Mouse (Mus musculus): Measurements from ENCODE around the gene Rubcnl. TPM values are rescaled to one million over a fixed set of nuclear protein-coding genes. Genes with fewer than 3 reads are reported as not detected.

Gene Rubcnl
- polyA plus RNA-seq (2011; ENCODE audit: insufficient read depth, insufficient read length, low read depth, missing spikeins) = not detected in 2 replicates

DNA sequence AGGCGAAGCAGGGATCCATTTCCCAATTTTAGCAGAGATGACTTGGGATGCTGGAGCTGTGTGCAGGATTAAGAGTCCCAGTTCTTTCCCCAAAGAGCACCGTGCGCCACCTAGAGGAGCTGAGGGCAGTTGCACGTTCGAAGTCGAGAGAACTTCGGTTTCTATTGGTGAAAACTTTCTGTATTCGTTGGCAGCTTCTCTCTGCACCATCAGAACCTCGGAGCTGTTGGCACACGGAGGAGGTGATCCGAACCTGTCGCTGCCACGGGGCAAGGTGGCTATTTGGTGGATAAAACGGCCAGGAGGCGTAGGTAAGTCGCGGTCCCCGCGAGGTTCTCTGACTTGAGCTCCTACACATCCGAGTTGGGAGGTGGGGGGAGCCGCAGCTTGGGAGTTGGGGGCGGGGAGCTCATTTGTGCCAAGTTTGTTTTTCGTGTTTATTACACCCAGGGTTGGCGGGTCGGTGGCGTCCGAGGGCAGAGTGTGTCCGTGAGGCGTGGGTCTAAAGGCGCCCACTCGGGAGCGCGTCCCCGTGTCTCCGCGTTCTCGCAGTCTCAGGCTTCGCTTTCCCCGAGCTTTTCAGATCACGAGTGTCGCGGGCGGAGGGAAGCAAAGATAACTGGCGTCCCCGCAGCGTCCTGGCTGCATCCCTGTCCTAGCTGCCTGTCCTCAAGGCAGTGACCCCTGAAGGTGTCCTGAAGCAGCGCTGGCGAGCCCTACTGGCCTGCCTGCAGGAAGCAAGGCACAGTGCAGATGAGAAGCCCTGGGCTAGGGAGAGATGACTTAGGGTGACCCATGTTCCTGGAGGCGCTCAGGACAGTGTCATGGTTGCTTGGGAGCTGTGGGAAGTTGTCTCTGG, at the start of gene Rubcnl:
Gene Rubcnl (plus strand): TSS at position 172 of the 859 bp plus-strand sequence.
- H3K36me3 ChIP-seq (ENCODE audit: control insufficient read depth, insufficient read depth, low read length, poor library complexity, severe bottlenecking) = no peaks in the 10 kb centered on the region
- H3K9ac ChIP-seq (ENCODE audit: low read depth, poor library complexity, severe bottlenecking) = peak within 1 kb of the TSS; percentile 28; the same call in 1 of the 2 replicates
- no peaks in the 10 kb centered on the region for H3K27me3 ChIP-seq (ENCODE audit: control insufficient read depth, insufficient read depth, low read length, poor library complexity, severe bottlenecking)
- no peak within 1 kb of the TSS for H3K27ac ChIP-seq (ENCODE audit: insufficient read depth, low read length)
- no peaks in the 10 kb centered on the region for H3K4me1 ChIP-seq (ENCODE audit: control insufficient read depth, insufficient read depth, low read length)
- no peak for TF ChIP-seq POLR2A (IDR thresholded peaks at IDR 0.05; ENCODE audit: insufficient read depth, low read length)
- TF ChIP-seq EP300 (IDR thresholded peaks at IDR 0.05; ENCODE audit: insufficient read depth, low read depth, low read length) = no peak
- peak; percentile 86 for TF ChIP-seq CTCF (IDR thresholded peaks at IDR 0.05; ENCODE audit: low read depth, low read length)
- no peaks in the 10 kb centered on the region for H3K9me3 ChIP-seq (replicated peaks; ENCODE audit: control insufficient read depth, insufficient read depth, low read length, poor library complexity, severe bottlenecking)
- H3K4me3 ChIP-seq (ENCODE audit: low read depth, low read length) = peak within 1 kb of the TSS; percentile 82

DNA sequence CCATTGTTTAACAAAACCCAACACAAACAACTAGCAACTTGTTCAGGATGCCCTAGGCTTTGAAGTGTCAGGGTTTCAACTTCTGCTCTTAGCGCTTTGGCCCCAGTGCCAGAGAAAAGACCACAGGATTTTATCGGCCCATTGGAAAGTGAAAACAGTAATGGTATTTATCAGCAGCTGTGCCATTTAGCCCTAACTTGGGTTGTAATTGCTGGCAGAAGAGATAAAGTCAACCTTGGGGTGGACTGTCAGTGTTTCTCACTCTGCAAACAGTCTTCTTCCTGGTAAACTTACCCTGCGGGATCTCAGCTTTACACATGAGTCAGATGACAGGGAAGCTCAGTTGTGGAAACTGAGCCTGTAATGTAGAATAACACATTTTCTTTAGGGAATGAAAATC, 43.6 kb upstream of the Rubcnl start:
- no peak overlapping the region for H3K27ac ChIP-seq (ENCODE audit: insufficient read depth, low read length)
- no peak overlapping the region for H3K9ac ChIP-seq (ENCODE audit: low read depth, poor library complexity, severe bottlenecking)
- H3K4me1 ChIP-seq (ENCODE audit: control insufficient read depth, insufficient read depth, low read length) = no peaks in the 10 kb centered on the region
- no peak for TF ChIP-seq EP300 (IDR thresholded peaks at IDR 0.05; ENCODE audit: insufficient read depth, low read depth, low read length)
- TF ChIP-seq CTCF (IDR thresholded peaks at IDR 0.05; ENCODE audit: low read depth, low read length) = no peak
- TF ChIP-seq POLR2A (IDR thresholded peaks at IDR 0.05; ENCODE audit: insufficient read depth, low read length) = no peak
- H3K9me3 ChIP-seq (replicated peaks; ENCODE audit: control insufficient read depth, insufficient read depth, low read length, poor library complexity, severe bottlenecking) = no peaks in the 10 kb centered on the region
- no peak overlapping the region for H3K4me3 ChIP-seq (ENCODE audit: low read depth, low read length)
- no peaks in the 10 kb centered on the region for H3K36me3 ChIP-seq (ENCODE audit: control insufficient read depth, insufficient read depth, low read length, poor library complexity, severe bottlenecking)
- no peaks in the 10 kb centered on the region for H3K27me3 ChIP-seq (ENCODE audit: control insufficient read depth, insufficient read depth, low read length, poor library complexity, severe bottlenecking)

DNA sequence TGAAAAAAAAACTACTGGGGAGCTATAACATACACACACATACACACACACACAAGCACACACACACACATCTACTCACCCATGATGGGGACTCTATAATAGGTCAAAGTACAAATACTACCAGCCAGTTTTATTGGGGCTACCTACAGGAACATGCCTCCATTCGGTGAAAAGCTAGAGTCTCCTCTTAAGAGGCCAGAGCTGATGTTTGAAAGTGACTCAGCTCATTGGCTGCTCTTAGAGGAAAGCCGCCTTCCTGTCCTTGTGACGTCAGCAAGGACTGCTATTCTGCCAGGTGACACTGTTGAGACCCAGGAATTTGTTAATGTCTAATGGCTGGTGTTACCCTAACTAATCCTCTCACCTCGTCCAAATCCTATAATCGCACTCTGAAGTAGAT, 43.1 kb upstream of the Rubcnl start:
- Histone ChIP-seq H3K27me3 (ENCODE audit: control insufficient read depth, insufficient read depth, low read length, poor library complexity, severe bottlenecking) (no peaks in the 10 kb centered on the region), H3K9ac (ENCODE audit: low read depth, poor library complexity, severe bottlenecking) (no peak overlapping the region), H3K36me3 (ENCODE audit: control insufficient read depth, insufficient read depth, low read length, poor library complexity, severe bottlenecking) (no peaks in the 10 kb centered on the region), H3K27ac (ENCODE audit: insufficient read depth, low read length) (no peak overlapping the region), H3K9me3 (replicated peaks; ENCODE audit: control insufficient read depth, insufficient read depth, low read length, poor library complexity, severe bottlenecking) (no peaks in the 10 kb centered on the region), H3K4me3 (ENCODE audit: low read depth, low read length) (no peak overlapping the region), H3K4me1 (ENCODE audit: control insufficient read depth, insufficient read depth, low read length) (no peaks in the 10 kb centered on the region)
- no peak for TF ChIP-seq POLR2A (IDR thresholded peaks at IDR 0.05; ENCODE audit: insufficient read depth, low read length)
- TF ChIP-seq EP300 (IDR thresholded peaks at IDR 0.05; ENCODE audit: insufficient read depth, low read depth, low read length) = no peak
- TF ChIP-seq CTCF (IDR thresholded peaks at IDR 0.05; ENCODE audit: low read depth, low read length) = no peak

DNA sequence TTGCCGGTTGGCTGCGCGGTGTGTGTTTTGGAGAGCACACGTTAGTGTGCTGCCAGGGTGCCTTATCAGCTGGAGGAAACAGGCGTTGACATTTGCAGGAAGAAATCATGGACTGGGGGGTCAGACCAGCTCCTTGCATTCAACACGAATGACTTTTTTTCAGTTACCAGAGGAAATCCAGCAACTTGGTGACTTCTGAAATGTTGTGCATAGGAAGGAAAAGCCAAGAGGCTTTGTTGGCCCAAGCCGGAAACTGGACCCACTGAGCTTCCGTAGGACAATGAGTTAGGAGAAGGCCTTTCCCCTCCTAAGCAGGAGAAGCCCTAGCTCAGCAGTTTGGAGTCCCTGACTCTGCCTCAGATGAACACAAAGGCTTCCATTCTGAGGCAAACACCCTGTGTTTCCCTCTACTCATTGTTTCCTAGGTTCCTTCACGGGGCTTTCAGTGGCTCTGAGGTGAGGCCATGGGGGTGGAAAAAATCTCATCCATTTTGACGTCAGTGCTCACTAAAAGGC, 41.6 kb upstream of the Rubcnl start:
- Histone ChIP-seq H3K9me3 (replicated peaks; ENCODE audit: control insufficient read depth, insufficient read depth, low read length, poor library complexity, severe bottlenecking) (no peaks in the 10 kb centered on the region), H3K27me3 (ENCODE audit: control insufficient read depth, insufficient read depth, low read length, poor library complexity, severe bottlenecking) (no peaks in the 10 kb centered on the region), H3K9ac (ENCODE audit: low read depth, poor library complexity, severe bottlenecking) (no peak overlapping the region), H3K36me3 (ENCODE audit: control insufficient read depth, insufficient read depth, low read length, poor library complexity, severe bottlenecking) (no peaks in the 10 kb centered on the region), H3K27ac (ENCODE audit: insufficient read depth, low read length) (no peak overlapping the region), H3K4me1 (ENCODE audit: control insufficient read depth, insufficient read depth, low read length) (no peaks in the 10 kb centered on the region), H3K4me3 (ENCODE audit: low read depth, low read length) (no peak overlapping the region)
- TF ChIP-seq POLR2A (IDR thresholded peaks at IDR 0.05; ENCODE audit: insufficient read depth, low read length) (no peak), CTCF (IDR thresholded peaks at IDR 0.05; ENCODE audit: low read depth, low read length) (no peak), EP300 (IDR thresholded peaks at IDR 0.05; ENCODE audit: insufficient read depth, low read depth, low read length) (no peak)

DNA sequence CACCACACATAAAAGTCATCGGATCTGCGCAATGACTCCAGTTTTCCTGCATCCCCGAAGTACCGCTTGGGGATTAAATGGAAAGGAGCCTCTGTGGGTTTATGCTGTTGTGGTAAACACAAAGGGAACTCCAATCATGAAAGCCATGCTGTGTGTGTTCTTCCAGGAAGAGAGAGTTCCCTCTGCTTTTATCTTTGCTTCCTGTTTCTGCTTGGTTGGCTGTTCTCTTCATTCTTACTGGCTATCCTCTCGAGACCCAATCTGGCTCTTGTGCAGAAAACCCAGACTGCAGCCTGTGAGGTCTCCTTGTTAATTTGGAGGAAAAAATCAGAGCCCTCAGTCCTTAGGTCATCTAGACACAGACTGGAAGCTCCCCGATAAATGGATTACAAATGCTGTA, 38.9 kb upstream of the Rubcnl start:
- no peaks in the 10 kb centered on the region for H3K36me3 ChIP-seq (ENCODE audit: control insufficient read depth, insufficient read depth, low read length, poor library complexity, severe bottlenecking)
- no peaks in the 10 kb centered on the region for H3K9me3 ChIP-seq (replicated peaks; ENCODE audit: control insufficient read depth, insufficient read depth, low read length, poor library complexity, severe bottlenecking)
- H3K4me3 ChIP-seq (ENCODE audit: low read depth, low read length) = no peak overlapping the region
- H3K9ac ChIP-seq (ENCODE audit: low read depth, poor library complexity, severe bottlenecking) = no peak overlapping the region
- no peaks in the 10 kb centered on the region for H3K4me1 ChIP-seq (ENCODE audit: control insufficient read depth, insufficient read depth, low read length)
- no peak overlapping the region for H3K27ac ChIP-seq (ENCODE audit: insufficient read depth, low read length)
- TF ChIP-seq POLR2A (IDR thresholded peaks at IDR 0.05; ENCODE audit: insufficient read depth, low read length) (no peak), CTCF (IDR thresholded peaks at IDR 0.05; ENCODE audit: low read depth, low read length) (no peak), EP300 (IDR thresholded peaks at IDR 0.05; ENCODE audit: insufficient read depth, low read depth, low read length) (no peak)
- H3K27me3 ChIP-seq (ENCODE audit: control insufficient read depth, insufficient read depth, low read length, poor library complexity, severe bottlenecking) = no peaks in the 10 kb centered on the region

DNA sequence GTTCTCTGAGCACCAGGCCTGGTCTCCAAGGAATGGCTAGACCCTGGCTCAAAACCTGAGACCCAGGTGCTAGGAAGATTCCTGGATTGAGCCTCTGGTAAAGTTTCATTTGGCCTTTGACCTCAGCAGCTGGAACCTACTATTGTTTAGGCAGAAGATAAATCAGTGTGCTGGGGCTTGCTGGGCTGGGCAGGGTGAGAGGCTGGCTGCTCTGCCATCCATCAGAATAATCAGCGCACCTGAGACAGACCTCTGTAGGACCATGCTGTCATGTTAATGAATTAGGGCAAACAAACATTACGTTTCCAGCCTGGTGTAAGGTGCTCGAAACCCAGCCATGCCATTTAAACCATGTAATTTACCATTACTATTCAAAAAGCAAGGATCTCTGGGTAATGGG, 34.8 kb upstream of the Rubcnl start:
- Histone ChIP-seq H3K36me3 (ENCODE audit: control insufficient read depth, insufficient read depth, low read length, poor library complexity, severe bottlenecking) (no peaks in the 10 kb centered on the region), H3K4me1 (ENCODE audit: control insufficient read depth, insufficient read depth, low read length) (no peaks in the 10 kb centered on the region), H3K27ac (ENCODE audit: insufficient read depth, low read length) (no peak overlapping the region), H3K9me3 (replicated peaks; ENCODE audit: control insufficient read depth, insufficient read depth, low read length, poor library complexity, severe bottlenecking) (no peaks in the 10 kb centered on the region), H3K9ac (ENCODE audit: low read depth, poor library complexity, severe bottlenecking) (no peak overlapping the region), H3K4me3 (ENCODE audit: low read depth, low read length) (no peak overlapping the region), H3K27me3 (ENCODE audit: control insufficient read depth, insufficient read depth, low read length, poor library complexity, severe bottlenecking) (no peaks in the 10 kb centered on the region)
- no peak for TF ChIP-seq EP300 (IDR thresholded peaks at IDR 0.05; ENCODE audit: insufficient read depth, low read depth, low read length)
- no peak for TF ChIP-seq POLR2A (IDR thresholded peaks at IDR 0.05; ENCODE audit: insufficient read depth, low read length)
- no peak for TF ChIP-seq CTCF (IDR thresholded peaks at IDR 0.05; ENCODE audit: low read depth, low read length)
